Mouse (Mus musculus) myocyte (in vitro differentiated cells): ENCODE measurements around the gene Actn1.
A peak's percentile ranks its signal among the peaks of the same experiment; 100 is the strongest.

Experiments used
- MAX ChIP-seq: IDR thresholded peaks from one replicate; pipeline ENCODE4 v1.6.1; 2011; ENCODE audit warnings: low read depth, mild to moderate bottlenecking, control low read depth
- POLR2AphosphoS2 ChIP-seq: IDR thresholded peaks from one replicate; pipeline ENCODE4 v1.6.1; 2011; ENCODE audit warnings: low read depth, control low read depth; ENCODE audit not compliant: insufficient read length
- REST ChIP-seq: IDR thresholded peaks from one replicate; pipeline ENCODE4 v1.6.1; 2011; ENCODE audit warnings: mild to moderate bottlenecking, control low read depth, moderate library complexity; ENCODE audit not compliant: insufficient read depth, insufficient read length
- TCF12 ChIP-seq: IDR thresholded peaks from one replicate; pipeline ENCODE4 v1.6.1; 2011; ENCODE audit warnings: mild to moderate bottlenecking, control low read depth; ENCODE audit not compliant: poor library complexity, insufficient read depth, severe bottlenecking
- USF1 ChIP-seq: IDR thresholded peaks from one replicate; pipeline ENCODE4 v1.6.1; 2011; ENCODE audit warnings: low read depth, mild to moderate bottlenecking, control low read depth, moderate library complexity

DNA sequence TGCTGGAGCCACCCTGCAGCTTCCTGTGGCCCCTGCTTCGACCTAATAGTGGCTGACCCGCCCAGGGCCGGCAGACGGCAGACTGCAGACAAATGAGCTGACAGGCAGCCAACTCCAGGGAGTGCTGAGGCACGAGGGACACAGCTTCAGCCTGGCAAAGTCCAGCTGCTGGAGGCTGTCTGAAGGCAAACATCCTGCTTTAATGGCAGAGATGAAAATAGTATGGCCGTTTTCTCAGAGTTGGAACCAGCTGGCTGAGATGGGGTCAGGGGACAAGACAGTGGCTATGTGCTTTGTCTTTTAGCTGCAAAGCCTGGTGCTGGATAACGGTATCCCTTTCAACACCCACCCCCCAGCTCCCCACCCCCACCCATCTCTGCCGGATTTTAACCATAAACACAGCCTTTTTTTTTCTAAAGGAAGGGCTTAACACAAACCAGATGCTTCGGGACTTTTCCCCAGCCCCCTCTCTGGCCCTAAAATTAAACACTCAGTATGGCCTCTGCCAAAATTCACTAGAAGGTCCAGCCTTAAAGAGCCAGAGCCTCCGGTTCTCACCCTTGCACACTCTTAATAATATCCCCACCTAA is 30.0 kb downstream of the Actn1 start:
- peak; percentile 23 for TF ChIP-seq TCF12
- TF ChIP-seq USF1: no peak
- TF ChIP-seq REST: no peak
- peak; percentile 40 for TF ChIP-seq POLR2AphosphoS2
- no peak for TF ChIP-seq MAX
